Mouse (Mus musculus) embryonic fibroblast, embryonic 13.5 days (primary cell): ENCODE measurements at regions not wholly inside any gene's neighbourhood (a gene's known extent, or its start where the extent isn't known, plus 50 kb on each side); places are given as distances from the start of the nearest gene placed in this dataset.

Source experiments
- CTCF ChIP-seq: IDR thresholded peaks from 2 replicates; pipeline ENCODE4 v1.5.1; 2011; ENCODE audit warnings: mild to moderate bottlenecking, control low read depth, low read length, moderate library complexity, borderline replicate concordance; ENCODE audit not compliant: insufficient read depth
- POLR2A ChIP-seq: IDR thresholded peaks from 2 replicates; pipeline ENCODE4 v1.6.1; 2011; ENCODE audit warnings: low read depth, mild to moderate bottlenecking, control low read depth, low read length, moderate library complexity

DNA sequence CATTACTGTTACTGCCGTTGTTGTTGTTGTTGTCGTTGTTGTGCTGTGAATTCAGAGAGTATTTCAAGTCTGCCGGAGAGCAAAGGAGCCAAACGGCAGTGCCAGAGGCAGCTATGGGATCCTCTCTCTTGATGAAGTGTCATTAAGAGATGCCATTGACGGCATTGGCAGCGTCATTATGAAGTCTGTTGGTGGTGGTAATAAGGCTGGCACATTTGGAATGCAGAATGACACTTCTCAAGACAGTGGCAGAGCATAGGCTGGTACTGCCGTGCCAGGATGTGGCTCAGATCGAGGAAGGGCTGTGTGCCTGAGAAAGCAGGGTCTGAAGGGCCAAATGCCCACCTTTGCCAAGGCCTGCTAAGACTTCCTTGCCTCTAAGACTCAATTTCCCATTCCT lies 494.3 kb downstream of the Vrk1 start:
- TF ChIP-seq CTCF (no peak), POLR2A (no peak)
